Mouse (Mus musculus): ENCODE measurements around the gene Pskh1. TPM values are rescaled to one million over a fixed set of nuclear protein-coding genes. Genes with fewer than 3 reads are reported as not detected.
A peak's percentile ranks its signal among the peaks of the same experiment; 100 is the strongest.

Pskh1 gene
- total RNA-seq, 2 experiments from 2014 or later, result 18.0 to 19.7 TPM

- no peak for ATAC-seq (replicated peaks; ENCODE audit: poor library complexity, severe bottlenecking)
Measured at GRCm38 (mm10) chr8:105951057-105951659, 50.9 kb downstream of the Pskh1 start.

GRCm38 (mm10) chr8:105956556-105956955 lies 56.3 kb downstream of the Pskh1 start:
- ATAC-seq (replicated peaks; ENCODE audit: poor library complexity, severe bottlenecking), result no peak

- ATAC-seq (replicated peaks; ENCODE audit: poor library complexity, severe bottlenecking), result no peak
Measured at GRCm38 (mm10) chr8:105957813-105958212, 57.6 kb downstream of the Pskh1 start.

- no peak for ATAC-seq (replicated peaks; ENCODE audit: poor library complexity, severe bottlenecking)
Measured at GRCm38 (mm10) chr8:105959350-105959749, 59.1 kb downstream of the Pskh1 start.

GRCm38 (mm10) chr8:105961101-105961500 lies 60.9 kb downstream of the Pskh1 start:
- no peak for ATAC-seq (replicated peaks; ENCODE audit: poor library complexity, severe bottlenecking)

- no peak for ATAC-seq (replicated peaks; ENCODE audit: poor library complexity, severe bottlenecking)
Measured at GRCm38 (mm10) chr8:105961536-105961935, 61.3 kb downstream of the Pskh1 start.

GRCm38 (mm10) chr8:105964506-105965265 lies 64.4 kb downstream of the Pskh1 start:
- no peak for ATAC-seq (replicated peaks; ENCODE audit: poor library complexity, severe bottlenecking)

GRCm38 (mm10) chr8:105965266-105965904 lies 65.1 kb downstream of the Pskh1 start:
- peak; percentile 75 for ATAC-seq (replicated peaks; ENCODE audit: poor library complexity, severe bottlenecking)

- ATAC-seq (replicated peaks; ENCODE audit: poor library complexity, severe bottlenecking), result peak; percentile 76
Measured at GRCm38 (mm10) chr8:105965905-105966341, 65.7 kb downstream of the Pskh1 start, which contains the start of gene Slc12a4. Gene Slc12a4 (minus strand): TSS chr8:105966097.

- peak; percentile 11 for ATAC-seq (replicated peaks; ENCODE audit: poor library complexity, severe bottlenecking)
Measured at GRCm38 (mm10) chr8:105966692-105967311, 66.6 kb downstream of the Pskh1 start.

GRCm38 (mm10) chr8:105969367-105969766 lies 69.1 kb downstream of the Pskh1 start:
- ATAC-seq (replicated peaks; ENCODE audit: poor library complexity, severe bottlenecking), result no peak

- ATAC-seq (replicated peaks; ENCODE audit: poor library complexity, severe bottlenecking), result no peak
Measured at GRCm38 (mm10) chr8:105971019-105971720, 70.9 kb downstream of the Pskh1 start.

- peak; percentile 76 for ATAC-seq (replicated peaks; ENCODE audit: poor library complexity, severe bottlenecking)
Measured at GRCm38 (mm10) chr8:105975363-105975762, 75.1 kb downstream of the Pskh1 start.

- ATAC-seq (replicated peaks; ENCODE audit: poor library complexity, severe bottlenecking), result no peak
Measured at GRCm38 (mm10) chr8:105979325-105979724, 79.1 kb downstream of the Pskh1 start, which contains the start of gene Dpep3. Gene Dpep3 (minus strand): TSS chr8:105979429.

- no peak for ATAC-seq (replicated peaks; ENCODE audit: poor library complexity, severe bottlenecking)
Measured at GRCm38 (mm10) chr8:105981146-105981545, 80.9 kb downstream of the Pskh1 start.

Other genes starting within 250 kb of the Pskh1 start
- 3.4 and 6.3 TPM in 2 replicates for gene Carmil2, start 214.2 kb upstream of the Pskh1 start, total RNA-seq (2014; fragmentation: Nextera tagmentation)
- 0.86 and 2.1 TPM in 2 replicates for gene Carmil2, start 214.2 kb upstream of the Pskh1 start, total RNA-seq (2017)
- gene Acd, start 199.3 kb upstream of the Pskh1 start, total RNA-seq (2014; fragmentation: Nextera tagmentation), result 52.2 and 56.5 TPM in 2 replicates
- 22.4 and 33.3 TPM in 2 replicates for gene Acd, start 199.3 kb upstream of the Pskh1 start, total RNA-seq (2017)
- 7.0 and 13.9 TPM in 2 replicates for gene Pard6a, start 199.3 kb upstream of the Pskh1 start, total RNA-seq (2014; fragmentation: Nextera tagmentation)
- 5.9 and 13.3 TPM in 2 replicates for gene Pard6a, start 199.3 kb upstream of the Pskh1 start, total RNA-seq (2017)
- gene 4933405L10Rik, start 192.8 kb upstream of the Pskh1 start, total RNA-seq (2014; fragmentation: Nextera tagmentation), result not detected in 2 replicates
- not detected in 2 replicates for gene 4933405L10Rik, start 192.8 kb upstream of the Pskh1 start, total RNA-seq (2017)
- 20.0 and 35.2 TPM in 2 replicates for gene Enkd1, start 192.2 kb upstream of the Pskh1 start, total RNA-seq (2014; fragmentation: Nextera tagmentation)
- 14.5 and 16.2 TPM in 2 replicates for gene Enkd1, start 192.2 kb upstream of the Pskh1 start, total RNA-seq (2017)
- 1.7 TPM in 1 of 2 replicates, not detected in the other for gene Gfod2, start 141.8 kb upstream of the Pskh1 start, total RNA-seq (2014; fragmentation: Nextera tagmentation)
- 3.4 and 4.6 TPM in 2 replicates for gene Gfod2, start 141.8 kb upstream of the Pskh1 start, total RNA-seq (2017)
- gene Ranbp10, start 73.1 kb upstream of the Pskh1 start, total RNA-seq (2014; fragmentation: Nextera tagmentation), result 12.9 and 16.7 TPM in 2 replicates
- 7.2 and 8.3 TPM in 2 replicates for gene Ranbp10, start 73.1 kb upstream of the Pskh1 start, total RNA-seq (2017)
- not detected in 2 replicates for gene Tsnaxip1, start 72.7 kb upstream of the Pskh1 start, total RNA-seq (2014; fragmentation: Nextera tagmentation)
- gene Tsnaxip1, start 72.7 kb upstream of the Pskh1 start, total RNA-seq (2017), result not detected in 2 replicates
- gene Cenpt, start 47.2 kb upstream of the Pskh1 start, total RNA-seq (2014; fragmentation: Nextera tagmentation), result 21.4 and 22.0 TPM in 2 replicates
- 9.9 and 10.0 TPM in 2 replicates for gene Cenpt, start 47.2 kb upstream of the Pskh1 start, total RNA-seq (2017)
- gene Thap11, start 45.3 kb upstream of the Pskh1 start, total RNA-seq (2014; fragmentation: Nextera tagmentation), result 20.4 and 30.1 TPM in 2 replicates
- gene Thap11, start 45.3 kb upstream of the Pskh1 start, total RNA-seq (2017), result 29.9 and 36.8 TPM in 2 replicates
- gene Nutf2, start 39.9 kb upstream of the Pskh1 start, total RNA-seq (2014; fragmentation: Nextera tagmentation), result 158 and 185 TPM in 2 replicates
- gene Nutf2, start 39.9 kb upstream of the Pskh1 start, total RNA-seq (2017), result 59.3 and 120 TPM in 2 replicates
- gene Edc4, start 19.6 kb upstream of the Pskh1 start, total RNA-seq (2014; fragmentation: Nextera tagmentation), result 26.7 and 29.3 TPM in 2 replicates
- gene Edc4, start 19.6 kb upstream of the Pskh1 start, total RNA-seq (2017), result 26.4 and 42.3 TPM in 2 replicates
- gene Nrn1l, start 6.9 kb upstream of the Pskh1 start, total RNA-seq (2014; fragmentation: Nextera tagmentation), result 0.90 TPM in 1 of 2 replicates, not detected in the other
- gene Nrn1l, start 6.9 kb upstream of the Pskh1 start, total RNA-seq (2017), result not detected in 2 replicates
- 2.9 and 5.5 TPM in 2 replicates for gene Ctrl, start 33.4 kb downstream of the Pskh1 start, total RNA-seq (2014; fragmentation: Nextera tagmentation)
- 2.7 TPM in 1 of 2 replicates, not detected in the other for gene Ctrl, start 33.4 kb downstream of the Pskh1 start, total RNA-seq (2017)
- gene Psmb10, start 38.0 kb downstream of the Pskh1 start, total RNA-seq (2014; fragmentation: Nextera tagmentation), result 176 and 220 TPM in 2 replicates
- 71.7 and 92.7 TPM in 2 replicates for gene Psmb10, start 38.0 kb downstream of the Pskh1 start, total RNA-seq (2017)
- not detected in 2 replicates for gene Lcat, start 42.9 kb downstream of the Pskh1 start, total RNA-seq (2014; fragmentation: Nextera tagmentation)
- gene Lcat, start 42.9 kb downstream of the Pskh1 start, total RNA-seq (2017), result not detected in 2 replicates
- 4.7 and 7.8 TPM in 2 replicates for gene Slc12a4, start 65.7 kb downstream of the Pskh1 start, total RNA-seq (2014; fragmentation: Nextera tagmentation)
- gene Slc12a4, start 65.7 kb downstream of the Pskh1 start, total RNA-seq (2017), result 1.6 and 6.8 TPM in 2 replicates
- not detected in 2 replicates for gene Dpep3, start 79.0 kb downstream of the Pskh1 start, total RNA-seq (2014; fragmentation: Nextera tagmentation)
- gene Dpep3, start 79.0 kb downstream of the Pskh1 start, total RNA-seq (2017), result not detected in 2 replicates
- 8.3 and 9.6 TPM in 2 replicates for gene Dus2, start 90.9 kb downstream of the Pskh1 start, total RNA-seq (2014; fragmentation: Nextera tagmentation)
- gene Dus2, start 90.9 kb downstream of the Pskh1 start, total RNA-seq (2017), result 10.8 and 20.1 TPM in 2 replicates
- gene Dpep2nb, start 105.5 kb downstream of the Pskh1 start, total RNA-seq (2014; fragmentation: Nextera tagmentation), result not detected in 2 replicates
- gene Dpep2nb, start 105.5 kb downstream of the Pskh1 start, total RNA-seq (2017), result 0.39 TPM in 1 of 2 replicates, not detected in the other
- gene Ddx28, start 111.4 kb downstream of the Pskh1 start, total RNA-seq (2014; fragmentation: Nextera tagmentation), result 5.6 and 11.6 TPM in 2 replicates
- gene Ddx28, start 111.4 kb downstream of the Pskh1 start, total RNA-seq (2017), result 15.1 and 20.2 TPM in 2 replicates
- 74.1 and 86.3 TPM in 2 replicates for gene Nfatc3, start 158.4 kb downstream of the Pskh1 start, total RNA-seq (2014; fragmentation: Nextera tagmentation)
- gene Nfatc3, start 158.4 kb downstream of the Pskh1 start, total RNA-seq (2017), result 31.7 and 32.7 TPM in 2 replicates
- gene Esrp2, start 236.5 kb downstream of the Pskh1 start, total RNA-seq (2014; fragmentation: Nextera tagmentation), result not detected in 2 replicates
- gene Esrp2, start 236.5 kb downstream of the Pskh1 start, total RNA-seq (2017), result not detected in 2 replicates
- gene Pla2g15, start 250.0 kb downstream of the Pskh1 start, total RNA-seq (2014; fragmentation: Nextera tagmentation), result 22.9 and 35.4 TPM in 2 replicates
- 12.9 and 17.9 TPM in 2 replicates for gene Pla2g15, start 250.0 kb downstream of the Pskh1 start, total RNA-seq (2017)

All from granulocyte monocyte progenitor cell, adult 5-6 weeks (primary cell).